In genomic region chr12:70727496-70728259, GRCm38 (mm10) we compare ENCODE assay signal across 17 mouse cellular contexts.
DNase-seq lines count a peak whose midpoint lies in the region; ATAC-seq and TF ChIP-seq lines count a peak whose summit lies in the region.
"Had no signal": no experiment of that assay in that cellular context is flagged by ENCODE, and none has a peak within 500 bp of the region (broad histone marks: within the 10 kb centered on the region; RNA-seq: fewer than 3 reads in every experiment).

No protein-coding gene starts in this region.

- TF ChIP-seq POLR2A in lung, adult 2 months (IDR thresholded peaks at IDR 0.05; ENCODE audit: borderline replicate concordance, extremely low read depth, low read depth, low read length) = no peak

- H3K4me3 ChIP-seq in lung, adult 2 months (replicated peaks; ENCODE audit: extremely low read depth, low read depth, low read length) = no peak overlapping the region
- no peak overlapping the region for H3K4me3 ChIP-seq in heart, embryonic 16.5 days (ENCODE audit: low read length)
- H3K4me3 ChIP-seq in midbrain, embryonic 10.5 days = no peak overlapping the region
- H3K4me3 ChIP-seq: erythroblast, embryonic 14.5 days; hindbrain, embryonic 10.5 days; limb, embryonic 15.5 days; midbrain, embryonic 13.5 days had no signal

- intact Hi-C loops in heart, postnatal 14 days (cut with DNase I) = loop anchor here (5.0 kb wide), 2 partner anchors 50 to 70 kb away; no protein-coding TSS in a partner anchor

- no peaks in the 10 kb centered on the region for H3K36me3 ChIP-seq in heart, embryonic 16.5 days (ENCODE audit: control insufficient read depth, insufficient read depth)
- H3K36me3 ChIP-seq in midbrain, embryonic 10.5 days = no peaks in the 10 kb centered on the region
- H3K36me3 ChIP-seq: hindbrain, embryonic 10.5 days; limb, embryonic 15.5 days; midbrain, embryonic 13.5 days had no signal

- H3K27ac ChIP-seq in heart, embryonic 16.5 days (ENCODE audit: low read length) = peak overlapping the region; percentile 21
- no peak overlapping the region for H3K27ac ChIP-seq in midbrain, embryonic 10.5 days (replicated peaks)
- H3K27ac ChIP-seq: hindbrain, embryonic 10.5 days; limb, embryonic 15.5 days; midbrain, embryonic 13.5 days; stomach, postnatal 0 days had no signal

- peak; percentile 34 for DNase-seq in heart, adult 8-10 months (ENCODE audit: low spot score)
- no peak for DNase-seq in heart, postnatal 14 days
- peak; percentile 60 for DNase-seq in lung, postnatal 25 days (ENCODE audit: low spot score)
- DNase-seq in lung, adult 2 months = no peak
- DNase-seq in mesoderm, embryonic 11.5 days (ENCODE audit: low read depth, low spot score) = peak; percentile 47
- no peak for DNase-seq in cerebellum, postnatal 14 days
- DNase-seq in midbrain, embryonic 10.5 days (ENCODE audit: low spot score) = no peak
- DNase-seq: cerebellum, adult 11 months; kidney, postnatal 14 days; lung, embryonic 14.5 days; spleen, adult 18-20 months had no signal

- TF ChIP-seq CTCF in lung, adult 2 months (IDR thresholded peaks at IDR 0.05; ENCODE audit: insufficient read depth, low read length) = no peak

- 71% methylated on average over 10 of the region's 10 CpGs for WGBS in lung, adult 2 months
- WGBS in heart, embryonic 16.5 days = 56% methylated on average over 10 of the region's 10 CpGs
- 81% methylated on average over 10 of the region's 10 CpGs for WGBS in midbrain, embryonic 10.5 days

- no peaks in the 10 kb centered on the region for H3K9me3 ChIP-seq in heart, embryonic 16.5 days (replicated peaks; ENCODE audit: control insufficient read depth, low read length)
- H3K9me3 ChIP-seq in midbrain, embryonic 10.5 days (replicated peaks) = no peaks in the 10 kb centered on the region
- H3K9me3 ChIP-seq: hindbrain, embryonic 10.5 days; limb, embryonic 15.5 days; midbrain, embryonic 13.5 days had no signal

- H3K4me1 ChIP-seq in lung, adult 2 months (ENCODE audit: control insufficient read depth, insufficient read depth, low read length) = peaks cover 11% of the 10 kb centered on the region
- H3K4me1 ChIP-seq in heart, embryonic 16.5 days (ENCODE audit: control insufficient read depth, insufficient read depth, low read length) = peaks cover 9% of the 10 kb centered on the region; the same call in 1 of the 2 replicates
- H3K4me1 ChIP-seq in midbrain, embryonic 10.5 days = peaks cover 18% of the 10 kb centered on the region
- H3K4me1 ChIP-seq: midbrain, embryonic 13.5 days had no signal

- H3K9ac ChIP-seq in heart, embryonic 16.5 days (ENCODE audit: low read length) = no peak overlapping the region
- H3K9ac ChIP-seq: limb, embryonic 15.5 days; lung, embryonic 14.5 days; midbrain, embryonic 13.5 days had no signal

- no peak overlapping the region for H3K4me2 ChIP-seq in heart, embryonic 16.5 days (ENCODE audit: low read depth, low read length)
- H3K4me2 ChIP-seq: limb, embryonic 15.5 days; lung, embryonic 14.5 days; midbrain, embryonic 13.5 days had no signal

- ATAC-seq in heart, embryonic 16.5 days (replicated peaks; ENCODE audit: extremely low read depth, insufficient read depth, low FRiP score) = peak; percentile 65
- ATAC-seq: midbrain, embryonic 13.5 days had no signal

- H3K27me3 ChIP-seq in heart, embryonic 16.5 days (ENCODE audit: control insufficient read depth, insufficient read depth, low read length) = no peaks in the 10 kb centered on the region
- H3K27me3 ChIP-seq in midbrain, embryonic 10.5 days (ENCODE audit: low read depth, poor library complexity, severe bottlenecking) = no peaks in the 10 kb centered on the region
- H3K27me3 ChIP-seq: limb, embryonic 15.5 days; midbrain, embryonic 13.5 days had no signal

Comparison
In these comparisons a context has a peak if more than half of its experiments do, and no peak if none do; other contexts are left out.
1. DNase-seq: peak in heart, adult 8-10 months (single experiment), lung, postnatal 25 days (single experiment) and mesoderm, embryonic 11.5 days (single experiment); none in heart, postnatal 14 days (0 of 2), lung, adult 2 months (single experiment), cerebellum, postnatal 14 days (0 of 2) and midbrain, embryonic 10.5 days (single experiment).